9 mouse cellular contexts compared by ENCODE assay signal in genomic region chr3:50304137-50304536, GRCm38 (mm10).
DNase-seq lines count a peak whose midpoint lies in the region; TF ChIP-seq lines count a peak whose summit lies in the region.
"Had no signal": no experiment of that assay in that cellular context is flagged by ENCODE, and none has a peak within 500 bp of the region (broad histone marks: within the 10 kb centered on the region; RNA-seq: fewer than 3 reads in every experiment).

No protein-coding gene starts in this region.

- dilution Hi-C loops in CH12.LX (cut with MboI; ENCODE audit: extremely low pct_ligation_motif_present, extremely low pct_unique_long_range_greater_than_20kb, low sequenced_read_pairs), result no loop called here

- no peak for TF ChIP-seq POLR2A in CH12.LX (IDR thresholded peaks at IDR 0.05; ENCODE audit: low read depth, low read length)
- no peak for TF ChIP-seq POLR2A in thymus, adult 2 months (IDR thresholded peaks at IDR 0.05; ENCODE audit: control insufficient read depth, extremely low read depth, insufficient read depth, low read length, poor library complexity)

- peaks cover 46% of the 10 kb centered on the region for H3K9me3 ChIP-seq in CH12.LX (replicated peaks; ENCODE audit: low read length)
- H3K9me3 ChIP-seq: limb, embryonic 13.5 days had no signal

- H3K27ac ChIP-seq in CH12.LX (ENCODE audit: insufficient read depth, low read depth), result no peak overlapping the region
- H3K27ac ChIP-seq in thymus, adult 2 months (ENCODE audit: control insufficient read depth, insufficient read depth, low read length), result no peak overlapping the region
- H3K27ac ChIP-seq: limb, embryonic 13.5 days had no signal

- no peak for TF ChIP-seq EP300 in CH12.LX (IDR thresholded peaks at IDR 0.05; ENCODE audit: low read length)

- 48% methylated on average over 4 of the region's 4 CpGs for WGBS in thymus, adult 2 months

- DNase-seq in kidney, adult 18-20 months, result peak; percentile 29
- no peak for DNase-seq in kidney, adult 11 months
- DNase-seq in CH12.LX (ENCODE audit: extremely low read depth) (no peak), MN1 (ENCODE audit: low spot score) (no peak)
- DNase-seq in adrenal gland, adult 18-20 months (ENCODE audit: low spot score in 2 of 2), result peak; percentile 36 to 42
- peak; percentile 50 for DNase-seq in embryo, embryonic 10.5 days (ENCODE audit: low spot score)
- DNase-seq in left cerebral cortex, postnatal 25 days (ENCODE audit: low spot score in 2 of 2), result peak; percentile 10 to 30
- peak; percentile 62 for DNase-seq in thymus, adult 2 months

- in situ Hi-C loops in CH12.LX (cut with MboI; ENCODE audit: low pct_ligation_motif_present, low pct_unique_long_range_greater_than_20kb, low sequenced_read_pairs), result loop anchor here (10.0 to 25.0 kb wide), 2 partner anchors 601 to 833 kb away; no protein-coding TSS in a partner anchor

- intact Hi-C loops in left cerebral cortex, postnatal 25 days (cut with DNase I), result loop anchor here (1.0 to 5.0 kb wide), 4 partner anchors 602 to 1212 kb away; no protein-coding TSS in a partner anchor

- no peak overlapping the region for H3K4me2 ChIP-seq in CH12.LX (ENCODE audit: insufficient read depth, low read depth, poor library complexity, severe bottlenecking)
- H3K4me2 ChIP-seq: limb, embryonic 13.5 days had no signal

- peak; percentile 13 for TF ChIP-seq RAD21 in CH12.LX (IDR thresholded peaks at IDR 0.05; ENCODE audit: low read depth, low read length)

- no peak overlapping the region for H3K9ac ChIP-seq in CH12.LX (ENCODE audit: insufficient read depth, low read depth)
- H3K9ac ChIP-seq: limb, embryonic 13.5 days had no signal

- no peak overlapping the region for H3K4me3 ChIP-seq in CH12.LX (replicated peaks in 1 of 3; ENCODE audit: low read depth in 2 of 3, low read length in 2 of 3, poor library complexity in 1 of 3)
- no peak overlapping the region for H3K4me3 ChIP-seq in thymus, adult 2 months (ENCODE audit: control insufficient read depth, insufficient read depth, low read length)
- H3K4me3 ChIP-seq: limb, embryonic 13.5 days had no signal

- H3K79me2 ChIP-seq in CH12.LX (replicated peaks; ENCODE audit: control insufficient read depth, extremely low read depth, insufficient read depth, poor library complexity, severe bottlenecking), result no peaks in the 10 kb centered on the region

- TF ChIP-seq CTCF in CH12.LX (conservative IDR thresholded peaks at IDR 0.05 in 1 of 2, IDR thresholded peaks at IDR 0.05 in 1 of 2; ENCODE audit: low read depth in 2 of 2, low read length in 2 of 2), result peak in 1 of 2 experiments; percentile 30; a peak in 1 of 4 replicates
- no peak for TF ChIP-seq CTCF in thymus, adult 2 months (IDR thresholded peaks at IDR 0.05; ENCODE audit: borderline replicate concordance, control insufficient read depth, extremely low read depth, insufficient read depth, low read length, poor library complexity)

- no peaks in the 10 kb centered on the region for H3K4me1 ChIP-seq in CH12.LX (ENCODE audit: control insufficient read depth in 1 of 2, insufficient read depth in 2 of 2)
- H3K4me1 ChIP-seq in thymus, adult 2 months (replicated peaks; ENCODE audit: control insufficient read depth, insufficient read depth, low read length), result peaks cover 10% of the 10 kb centered on the region

- H3K27me3 ChIP-seq in CH12.LX (replicated peaks), result no peaks in the 10 kb centered on the region
- H3K27me3 ChIP-seq in thymus, adult 2 months (ENCODE audit: control insufficient read depth, insufficient read depth, low read length), result no peaks in the 10 kb centered on the region
- H3K27me3 ChIP-seq: limb, embryonic 13.5 days had no signal

- no peaks in the 10 kb centered on the region for H3K36me3 ChIP-seq in CH12.LX (replicated peaks in 1 of 2; ENCODE audit: control insufficient read depth in 1 of 2, insufficient read depth in 1 of 2, low read length in 1 of 2)
- no peaks in the 10 kb centered on the region for H3K36me3 ChIP-seq in thymus, adult 2 months (ENCODE audit: control insufficient read depth, insufficient read depth, low read length)
- H3K36me3 ChIP-seq: limb, embryonic 13.5 days had no signal

TF ChIP-seq in CH12.LX, 34 proteins besides CTCF, POLR2A, EP300 and RAD21:
- no peak for TF ChIP-seq MAFK (IDR thresholded peaks at IDR 0.05; ENCODE audit: insufficient replicate concordance, low read length)
- no peak for TF ChIP-seq PAX5 (IDR thresholded peaks at IDR 0.05; ENCODE audit: low read length)
- TF ChIP-seq POLR2AphosphoS2 (IDR thresholded peaks at IDR 0.05; ENCODE audit: low read depth, low read length), result no peak
- no peak for TF ChIP-seq JUND (conservative IDR thresholded peaks at IDR 0.05; ENCODE audit: low read depth, low read length)
- TF ChIP-seq ETS1 (conservative IDR thresholded peaks at IDR 0.05; ENCODE audit: low read depth, low read length), result no peak

Comparison
In these comparisons a context has a peak if more than half of its experiments do, and no peak if none do; other contexts are left out.
1. DNase-seq: peak in kidney, adult 18-20 months (single experiment), adrenal gland, adult 18-20 months (2 of 2), embryo, embryonic 10.5 days (single experiment), left cerebral cortex, postnatal 25 days (2 of 2) and thymus, adult 2 months (single experiment); none in kidney, adult 11 months (single experiment), CH12.LX (single experiment) and MN1 (single experiment).